Mouse (Mus musculus) left cerebral cortex, postnatal 36 days (tissue): ENCODE data around the gene 2310011J03Rik. TPM values are rescaled to one million over a fixed set of nuclear protein-coding genes. Genes with fewer than 3 reads are reported as not detected.

Experiments
- DNase-seq, 2 experiments: peaks; one replicate each; pipeline ENCODE4 v3.0.0; 2021 to 2022; ENCODE audit warnings: low spot score in 2 of 2, mixed read lengths in 1 of 2
- intact Hi-C: fragments of 180-260 bp; cut with DNase I; formaldehyde crosslinking; loops from one replicate; pipeline ENCODE4 v1.15.1; 2025
- total RNA-seq, 2 experiments: library from RNA; stranded (reverse); gene quantifications; 2 replicates each; pipeline ENCODE4 v1.2.3; 2021

Gene 2310011J03Rik
- total RNA-seq, 2 experiments from 2014 or later, result 26.6 to 30.1 TPM

GRCm38 (mm10) chr10:80342749-80343424 is 22.6 kb upstream of the 2310011J03Rik start:
- no peak for DNase-seq
- intact Hi-C loops, result no loop called here

- intact Hi-C loops, result no loop called here
- no peak for DNase-seq
Measured at GRCm38 (mm10) chr10:80342305-80342748, 22.0 kb upstream of the 2310011J03Rik start.

GRCm38 (mm10) chr10:80341491-80342304 is 21.4 kb upstream of the 2310011J03Rik start:
- intact Hi-C loops, result loop anchor here (2.0 kb wide), 1 partner anchor 33 kb away; no protein-coding TSS in a partner anchor
- no peak for DNase-seq

- intact Hi-C loops, result loop anchor here (2.0 kb wide), 1 partner anchor 34 kb away; no protein-coding TSS in a partner anchor
- no peak for DNase-seq
Measured at GRCm38 (mm10) chr10:80341026-80341425, 20.7 kb upstream of the 2310011J03Rik start.

- intact Hi-C loops, result loop anchor here (2.0 kb wide), 1 partner anchor 35 kb away; no protein-coding TSS in a partner anchor
- DNase-seq, result peak; percentile 79 to 82
Measured at GRCm38 (mm10) chr10:80339941-80340750, 19.8 kb upstream of the 2310011J03Rik start.

GRCm38 (mm10) chr10:80336263-80336662 is 15.9 kb upstream of the 2310011J03Rik start:
- intact Hi-C loops, result no loop called here
- no peak for DNase-seq

- DNase-seq, result no peak
- intact Hi-C loops, result no loop called here
Measured at GRCm38 (mm10) chr10:80332525-80332989, 12.2 kb upstream of the 2310011J03Rik start.

GRCm38 (mm10) chr10:80331636-80332524 is 11.5 kb upstream of the 2310011J03Rik start:
- no peak for DNase-seq
- intact Hi-C loops, result no loop called here

GRCm38 (mm10) chr10:80330888-80331287 is 10.6 kb upstream of the 2310011J03Rik start:
- no peak for DNase-seq
- intact Hi-C loops, result no loop called here

GRCm38 (mm10) chr10:80330084-80330483 is 9.7 kb upstream of the 2310011J03Rik start:
- intact Hi-C loops, result no loop called here
- no peak for DNase-seq

- DNase-seq, result peak; percentile 92 to 94
- intact Hi-C loops, result no loop called here
Measured at GRCm38 (mm10) chr10:80329273-80330081, 9.1 kb upstream of the 2310011J03Rik start, which contains the start of the genes Pcsk4 and Reep6. Gene Pcsk4, minus strand, starts transcription at chr10:80329498. Gene Reep6, plus strand, starts transcription at chr10:80329953.

GRCm38 (mm10) chr10:80325045-80325444 is 4.7 kb upstream of the 2310011J03Rik start:
- DNase-seq, result no peak
- intact Hi-C loops, result no loop called here

GRCm38 (mm10) chr10:80324120-80325037 is 4.0 kb upstream of the 2310011J03Rik start:
- DNase-seq, result no peak
- intact Hi-C loops, result no loop called here

GRCm38 (mm10) chr10:80323261-80324119 is 3.2 kb upstream of the 2310011J03Rik start:
- intact Hi-C loops, result no loop called here
- no peak for DNase-seq

GRCm38 (mm10) chr10:80322811-80323211 is 2.5 kb upstream of the 2310011J03Rik start:
- intact Hi-C loops, result no loop called here
- no peak for DNase-seq
